Mouse (Mus musculus): ENCODE results near the gene Rnaseh2a. TPM values are rescaled to one million over a fixed set of nuclear protein-coding genes. Genes with fewer than 3 reads are reported as not detected.

Rnaseh2a gene
- polyA plus RNA-seq, 1 experiment: 69.4 TPM

- no peak for TF ChIP-seq POLR2A (IDR thresholded peaks at IDR 0.05; ENCODE audit: control insufficient read depth, extremely low read depth, insufficient read depth, low read length, poor library complexity)
- TF ChIP-seq CTCF (IDR thresholded peaks at IDR 0.05; ENCODE audit: borderline replicate concordance, control insufficient read depth, extremely low read depth, insufficient read depth, low read length, poor library complexity): peak; percentile 57; the same call in 1 of the 2 replicates
- WGBS: 32% methylated on average over 25 of the region's 25 CpGs
- Histone ChIP-seq H3K4me3 (ENCODE audit: control insufficient read depth, insufficient read depth, low read length) (no peak overlapping the region), H3K27ac (ENCODE audit: control insufficient read depth, insufficient read depth, low read length) (no peak overlapping the region), H3K4me1 (replicated peaks; ENCODE audit: control insufficient read depth, insufficient read depth, low read length) (no peaks in the 10 kb centered on the region), H3K27me3 (ENCODE audit: control insufficient read depth, insufficient read depth, low read length) (no peaks in the 10 kb centered on the region; the same call in 1 of the 2 replicates), H3K36me3 (ENCODE audit: control insufficient read depth, insufficient read depth, low read length) (no peaks in the 10 kb centered on the region)
- DNase-seq: peak; percentile 32
These were observed 38.1 kb upstream of the Rnaseh2a start for GRCm38 (mm10) chr8:85007686-85008085.

DNA sequence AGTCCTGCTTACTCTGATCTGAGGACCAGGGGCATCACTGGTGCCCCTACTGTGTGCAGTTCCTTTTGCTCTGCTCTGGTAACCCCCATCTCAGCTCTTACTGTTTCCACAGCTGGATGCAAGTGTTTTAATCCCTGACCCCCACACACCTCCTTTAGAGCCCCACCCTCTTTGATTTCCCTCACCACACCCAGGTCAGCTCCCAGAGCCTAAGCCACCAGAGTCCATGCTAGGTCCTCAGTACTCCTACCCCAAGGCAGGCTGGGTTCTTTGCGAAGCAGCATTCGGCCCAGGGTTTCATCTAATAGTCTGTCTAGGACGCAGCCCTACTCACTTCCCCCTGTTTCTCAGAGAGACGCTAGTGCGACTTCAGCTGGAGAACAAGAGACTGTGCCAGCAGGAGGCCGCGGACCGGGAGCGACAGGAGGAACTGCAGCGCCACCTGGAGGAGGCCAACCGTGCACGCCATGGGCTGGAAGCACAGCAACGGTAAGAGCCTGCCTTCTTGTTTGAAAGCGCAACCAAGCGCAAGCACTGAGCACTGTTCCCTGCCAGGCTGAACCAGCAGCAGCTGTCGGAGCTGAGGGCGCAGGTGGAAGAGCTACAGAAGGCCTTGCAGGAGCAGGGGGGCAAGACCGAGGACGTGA is 28.2 kb upstream of the Rnaseh2a start:
- Histone ChIP-seq H3K27me3 (ENCODE audit: control insufficient read depth, insufficient read depth, low read length) (no peaks in the 10 kb centered on the region), H3K36me3 (ENCODE audit: control insufficient read depth, insufficient read depth, low read length) (no peaks in the 10 kb centered on the region), H3K4me3 (ENCODE audit: control insufficient read depth, insufficient read depth, low read length) (no peak overlapping the region), H3K27ac (ENCODE audit: control insufficient read depth, insufficient read depth, low read length) (no peak overlapping the region), H3K4me1 (replicated peaks; ENCODE audit: control insufficient read depth, insufficient read depth, low read length) (peaks cover 5% of the 10 kb centered on the region; the same call in 1 of the 2 replicates)
- DNase-seq: peak; percentile 94
- WGBS: 2% methylated on average over 19 of the region's 19 CpGs
- TF ChIP-seq POLR2A (IDR thresholded peaks at IDR 0.05; ENCODE audit: control insufficient read depth, extremely low read depth, insufficient read depth, low read length, poor library complexity): no peak
- TF ChIP-seq CTCF (IDR thresholded peaks at IDR 0.05; ENCODE audit: borderline replicate concordance, control insufficient read depth, extremely low read depth, insufficient read depth, low read length, poor library complexity): peak; percentile 97

DNA sequence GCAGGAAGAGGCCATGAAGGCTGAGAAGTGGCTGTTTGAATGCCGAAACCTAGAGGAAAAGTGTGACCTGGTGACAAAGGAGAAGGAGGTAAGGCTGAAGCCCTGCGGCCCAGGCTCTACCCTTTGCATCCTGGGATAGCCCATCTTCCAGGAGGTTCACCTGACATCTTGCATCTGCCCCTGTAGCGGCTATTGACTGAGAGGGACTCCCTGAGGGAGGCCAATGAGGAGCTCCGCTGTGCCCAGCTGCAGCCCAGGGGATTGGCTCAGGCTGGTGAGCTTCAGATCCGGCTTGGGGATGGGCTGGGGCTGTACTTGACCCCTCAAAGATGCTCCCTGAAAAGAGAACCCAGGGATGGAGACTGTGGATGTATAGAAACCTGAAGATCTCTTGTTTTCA is 27.4 kb upstream of the Rnaseh2a start:
- Histone ChIP-seq H3K27me3 (ENCODE audit: control insufficient read depth, insufficient read depth, low read length) (no peaks in the 10 kb centered on the region), H3K4me1 (replicated peaks; ENCODE audit: control insufficient read depth, insufficient read depth, low read length) (peaks cover 5% of the 10 kb centered on the region; the same call in 1 of the 2 replicates), H3K36me3 (ENCODE audit: control insufficient read depth, insufficient read depth, low read length) (no peaks in the 10 kb centered on the region), H3K27ac (ENCODE audit: control insufficient read depth, insufficient read depth, low read length) (no peak overlapping the region; the same call in 1 of the 2 replicates), H3K4me3 (ENCODE audit: control insufficient read depth, insufficient read depth, low read length) (no peak overlapping the region)
- TF ChIP-seq CTCF (IDR thresholded peaks at IDR 0.05; ENCODE audit: borderline replicate concordance, control insufficient read depth, extremely low read depth, insufficient read depth, low read length, poor library complexity) (no peak), POLR2A (IDR thresholded peaks at IDR 0.05; ENCODE audit: control insufficient read depth, extremely low read depth, insufficient read depth, low read length, poor library complexity) (no peak)
- no peak for DNase-seq
- 85% methylated on average over 5 of the region's 5 CpGs for WGBS

- 91% methylated on average over 25 of the region's 25 CpGs for WGBS
- H3K4me3 ChIP-seq (ENCODE audit: control insufficient read depth, insufficient read depth, low read length): no peak overlapping the region
- no peaks in the 10 kb centered on the region for H3K27me3 ChIP-seq (ENCODE audit: control insufficient read depth, insufficient read depth, low read length)
- no peak for DNase-seq
- no peak for TF ChIP-seq CTCF (IDR thresholded peaks at IDR 0.05; ENCODE audit: borderline replicate concordance, control insufficient read depth, extremely low read depth, insufficient read depth, low read length, poor library complexity)
- no peak for TF ChIP-seq POLR2A (IDR thresholded peaks at IDR 0.05; ENCODE audit: control insufficient read depth, extremely low read depth, insufficient read depth, low read length, poor library complexity)
- H3K36me3 ChIP-seq (ENCODE audit: control insufficient read depth, insufficient read depth, low read length): no peaks in the 10 kb centered on the region
- H3K27ac ChIP-seq (ENCODE audit: control insufficient read depth, insufficient read depth, low read length): no peak overlapping the region
- H3K4me1 ChIP-seq (replicated peaks; ENCODE audit: control insufficient read depth, insufficient read depth, low read length): peaks cover 9% of the 10 kb centered on the region
These were observed 26.1 kb upstream of the Rnaseh2a start for GRCm38 (mm10) chr8:84995680-84996079.

DNA sequence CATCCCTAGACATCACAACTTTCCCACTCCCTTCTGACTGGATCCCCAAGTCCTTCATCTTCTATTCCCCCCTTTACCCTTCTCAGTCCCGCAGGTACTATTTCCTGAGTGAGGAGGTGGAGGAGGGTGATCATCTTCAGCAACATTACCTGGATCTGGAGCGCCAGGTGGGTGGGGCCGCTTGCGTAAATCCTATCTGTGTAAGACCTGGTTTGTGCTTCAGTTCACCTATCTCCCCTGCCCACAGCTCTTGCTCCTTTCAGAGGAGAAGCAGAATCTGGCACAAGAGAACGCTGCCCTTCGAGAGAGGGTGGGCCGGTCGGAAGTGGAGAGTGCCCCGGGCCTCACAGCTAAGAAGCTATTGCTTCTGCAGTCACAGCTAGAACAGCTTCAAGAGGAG is 24.8 kb upstream of the Rnaseh2a start:
- 97% methylated on average over 9 of the region's 9 CpGs for WGBS
- no peaks in the 10 kb centered on the region for H3K27me3 ChIP-seq (ENCODE audit: control insufficient read depth, insufficient read depth, low read length)
- H3K36me3 ChIP-seq (ENCODE audit: control insufficient read depth, insufficient read depth, low read length): no peaks in the 10 kb centered on the region
- no peak for TF ChIP-seq CTCF (IDR thresholded peaks at IDR 0.05; ENCODE audit: borderline replicate concordance, control insufficient read depth, extremely low read depth, insufficient read depth, low read length, poor library complexity)
- DNase-seq: no peak
- H3K4me1 ChIP-seq (replicated peaks; ENCODE audit: control insufficient read depth, insufficient read depth, low read length): peaks cover 11% of the 10 kb centered on the region
- H3K27ac ChIP-seq (ENCODE audit: control insufficient read depth, insufficient read depth, low read length): no peak overlapping the region
- H3K4me3 ChIP-seq (ENCODE audit: control insufficient read depth, insufficient read depth, low read length): no peak overlapping the region

GRCm38 (mm10) chr8:84990836-84991235 is 21.3 kb upstream of the Rnaseh2a start:
- DNase-seq: no peak
- no peak for TF ChIP-seq POLR2A (IDR thresholded peaks at IDR 0.05; ENCODE audit: control insufficient read depth, extremely low read depth, insufficient read depth, low read length, poor library complexity)
- no peak for TF ChIP-seq CTCF (IDR thresholded peaks at IDR 0.05; ENCODE audit: borderline replicate concordance, control insufficient read depth, extremely low read depth, insufficient read depth, low read length, poor library complexity)

More at GRCm38 (mm10) chr8:84990836-84991235, 21.3 kb upstream of the Rnaseh2a start:
- H3K27ac ChIP-seq (ENCODE audit: control insufficient read depth, insufficient read depth, low read length): no peak overlapping the region
- H3K36me3 ChIP-seq (ENCODE audit: control insufficient read depth, insufficient read depth, low read length): no peaks in the 10 kb centered on the region
- peaks cover 11% of the 10 kb centered on the region for H3K4me1 ChIP-seq (replicated peaks; ENCODE audit: control insufficient read depth, insufficient read depth, low read length)
- peak overlapping the region; percentile 52 for H3K4me3 ChIP-seq (ENCODE audit: control insufficient read depth, insufficient read depth, low read length)
- no peaks in the 10 kb centered on the region for H3K27me3 ChIP-seq (ENCODE audit: control insufficient read depth, insufficient read depth, low read length)
- WGBS: 13% methylated on average over 15 of the region's 15 CpGs

All from thymus, adult 2 months (tissue).